Mouse (Mus musculus) cerebellum, adult 11 months (tissue): ENCODE measurements around the gene Mfsd6.
A peak's percentile ranks its signal among the peaks of the same experiment; 100 is the strongest.
"Not testable (repeated sequence)": the region's sequence is repeated elsewhere in the genome, so short reads cannot be mapped to it uniquely, and the experiment has no call there.

Experiments
- DNase-seq: peaks from one replicate; pipeline ENCODE4 v3.0.0; 2022

The Mfsd6 gene

GRCm38 (mm10) chr1:52707030-52707429 is 20.2 kb downstream of the Mfsd6 start:
- DNase-seq = no peak

- DNase-seq = no peak
These were observed 24.3 kb downstream of the Mfsd6 start for GRCm38 (mm10) chr1:52702738-52703491.

- no peak for DNase-seq
These were observed 25.3 kb downstream of the Mfsd6 start for GRCm38 (mm10) chr1:52701941-52702340.

- not testable (repeated sequence) for DNase-seq
These were observed 32.8 kb downstream of the Mfsd6 start for GRCm38 (mm10) chr1:52694456-52694855.

- no peak for DNase-seq
These were observed 39.6 kb downstream of the Mfsd6 start for GRCm38 (mm10) chr1:52687636-52688035.

- DNase-seq = no peak
These were observed 43.7 kb downstream of the Mfsd6 start for GRCm38 (mm10) chr1:52683550-52683949.

- peak; percentile 22 for DNase-seq
These were observed 50.6 kb downstream of the Mfsd6 start for GRCm38 (mm10) chr1:52676621-52677020.

- DNase-seq = no peak
These were observed 51.4 kb downstream of the Mfsd6 start for GRCm38 (mm10) chr1:52675561-52676551.

- no peak for DNase-seq
These were observed 57.3 kb downstream of the Mfsd6 start for GRCm38 (mm10) chr1:52669931-52670330.

GRCm38 (mm10) chr1:52668743-52669323 is 58.4 kb downstream of the Mfsd6 start:
- no peak for DNase-seq

GRCm38 (mm10) chr1:52663228-52663627 is 64.0 kb downstream of the Mfsd6 start:
- DNase-seq = no peak

- DNase-seq = no peak
These were observed 66.5 kb downstream of the Mfsd6 start for GRCm38 (mm10) chr1:52660765-52661164.

- no peak for DNase-seq
These were observed 67.0 kb downstream of the Mfsd6 start for GRCm38 (mm10) chr1:52660278-52660677.

- DNase-seq = no peak
These were observed 69.1 kb downstream of the Mfsd6 start for GRCm38 (mm10) chr1:52658160-52658559.

- no peak for DNase-seq
These were observed 72.1 kb downstream of the Mfsd6 start for GRCm38 (mm10) chr1:52655153-52655552.

GRCm38 (mm10) chr1:52653366-52653765 is 73.9 kb downstream of the Mfsd6 start:
- DNase-seq = no peak

GRCm38 (mm10) chr1:52652601-52653253 is 74.5 kb downstream of the Mfsd6 start:
- DNase-seq = no peak

GRCm38 (mm10) chr1:52650066-52650465 is 77.2 kb downstream of the Mfsd6 start:
- DNase-seq = no peak

GRCm38 (mm10) chr1:52648153-52649027 is 78.9 kb downstream of the Mfsd6 start:
- peak; percentile 73 for DNase-seq

GRCm38 (mm10) chr1:52640736-52641135 is 86.5 kb downstream of the Mfsd6 start:
- no peak for DNase-seq

- DNase-seq = no peak
These were observed 87.0 kb downstream of the Mfsd6 start for GRCm38 (mm10) chr1:52640266-52640665.

- no peak for DNase-seq
These were observed 88.2 kb downstream of the Mfsd6 start for GRCm38 (mm10) chr1:52639090-52639489.
